Mouse (Mus musculus) T-helper 2 cell (primary cell): ENCODE data around the gene Xrcc3.

Source experiments
- in situ Hi-C: fragments of 300-600 bp; cut with MboI, MseI; formaldehyde crosslinking; loops from one replicate; pipeline ENCODE4 v1.15.1; 2025; ENCODE audit warnings: high pct_unique_total_duplicates

Gene Xrcc3

GRCm38 (mm10) chr12:111777919-111778318 is 35.8 kb downstream of the Xrcc3 start:
- in situ Hi-C loops: no loop called here

GRCm38 (mm10) chr12:111774845-111775244 is 38.8 kb downstream of the Xrcc3 start:
- in situ Hi-C loops: no loop called here

GRCm38 (mm10) chr12:111774156-111774555 is 39.5 kb downstream of the Xrcc3 start:
- in situ Hi-C loops: no loop called here

GRCm38 (mm10) chr12:111770651-111771050 is 43.0 kb downstream of the Xrcc3 start:
- in situ Hi-C loops: no loop called here

GRCm38 (mm10) chr12:111769816-111770577 is 43.7 kb downstream of the Xrcc3 start:
- in situ Hi-C loops: no loop called here

- in situ Hi-C loops: no loop called here
Observed at GRCm38 (mm10) chr12:111769306-111769705, 44.4 kb downstream of the Xrcc3 start.

GRCm38 (mm10) chr12:111768322-111768928 is 45.2 kb downstream of the Xrcc3 start:
- in situ Hi-C loops: no loop called here

GRCm38 (mm10) chr12:111766313-111767236 is 47.1 kb downstream of the Xrcc3 start:
- in situ Hi-C loops: no loop called here

- in situ Hi-C loops: no loop called here
Observed at GRCm38 (mm10) chr12:111762620-111763280, 50.9 kb downstream of the Xrcc3 start.

- in situ Hi-C loops: no loop called here
Observed at GRCm38 (mm10) chr12:111760306-111760908, 53.3 kb downstream of the Xrcc3 start.

GRCm38 (mm10) chr12:111759176-111760061 is 54.3 kb downstream of the Xrcc3 start:
- in situ Hi-C loops: no loop called here

- in situ Hi-C loops: no loop called here
Observed at GRCm38 (mm10) chr12:111758381-111759175, 55.1 kb downstream of the Xrcc3 start, which contains the start of gene Klc1. Gene Klc1, plus strand, starts transcription at chr12:111758849.

GRCm38 (mm10) chr12:111757561-111758325 is 55.9 kb downstream of the Xrcc3 start:
- in situ Hi-C loops: no loop called here

- in situ Hi-C loops: no loop called here
Observed at GRCm38 (mm10) chr12:111756698-111757082, 57.0 kb downstream of the Xrcc3 start.

- in situ Hi-C loops: no loop called here
Observed at GRCm38 (mm10) chr12:111756082-111756697, 57.5 kb downstream of the Xrcc3 start.

GRCm38 (mm10) chr12:111755231-111755630 is 58.4 kb downstream of the Xrcc3 start:
- in situ Hi-C loops: no loop called here

GRCm38 (mm10) chr12:111754710-111755109 is 59.0 kb downstream of the Xrcc3 start:
- in situ Hi-C loops: no loop called here

GRCm38 (mm10) chr12:111753347-111753746 is 60.3 kb downstream of the Xrcc3 start:
- in situ Hi-C loops: no loop called here
